ENCODE assay signal across 19 mouse cellular contexts in genomic region chr10:70945076-70945475, GRCm38 (mm10).
"Had no signal": no experiment of that assay in that cellular context is flagged by ENCODE, and none has a peak within 500 bp of the region (broad histone marks: within the 10 kb centered on the region; RNA-seq: fewer than 3 reads in every experiment).

No protein-coding gene starts in this region.

- H3K36me3 ChIP-seq: midbrain, embryonic 13.5 days; midbrain, embryonic 15.5 days; neural tube, embryonic 12.5 days had no signal

- H3K9me3 ChIP-seq: lung, embryonic 15.5 days; midbrain, embryonic 13.5 days; midbrain, embryonic 15.5 days; neural tube, embryonic 12.5 days had no signal

- H3K27me3 ChIP-seq: lung, embryonic 15.5 days; megakaryocyte, embryonic 14.5 days; midbrain, embryonic 13.5 days; midbrain, embryonic 15.5 days; neural tube, embryonic 12.5 days had no signal

- H3K4me2 ChIP-seq: lung, embryonic 15.5 days; midbrain, embryonic 11.5 days; midbrain, embryonic 13.5 days; midbrain, embryonic 15.5 days; neural tube, embryonic 12.5 days had no signal

- H3K27ac ChIP-seq: lung, embryonic 15.5 days; macrophage; midbrain, embryonic 13.5 days; midbrain, embryonic 15.5 days; neural tube, embryonic 12.5 days had no signal

- H3K4me3 ChIP-seq: lung, embryonic 15.5 days; megakaryocyte, embryonic 14.5 days; midbrain, embryonic 13.5 days; midbrain, embryonic 15.5 days; neural tube, embryonic 12.5 days had no signal

- ATAC-seq: lung, postnatal 0 days; midbrain, embryonic 13.5 days; midbrain, embryonic 15.5 days had no signal

- DNase-seq: lung, adult 2 months; lung, postnatal 14 days; lung, postnatal 36 days; retina, postnatal 1 day; right cerebral cortex, adult 18-20 months; right cerebral cortex, postnatal 25 days; right cerebral cortex, postnatal 4 days; spleen, adult 18-20 months; thymus, adult 18-20 months; thymus, postnatal 14 days; thymus, postnatal 36 days had no signal

- H3K9ac ChIP-seq: lung, embryonic 15.5 days; midbrain, embryonic 13.5 days; midbrain, embryonic 15.5 days; neural tube, embryonic 12.5 days had no signal

- H3K4me1 ChIP-seq: megakaryocyte, embryonic 14.5 days had no signal
